Mouse (Mus musculus): ENCODE results near the gene Man2b2.

The Man2b2 gene

DNA sequence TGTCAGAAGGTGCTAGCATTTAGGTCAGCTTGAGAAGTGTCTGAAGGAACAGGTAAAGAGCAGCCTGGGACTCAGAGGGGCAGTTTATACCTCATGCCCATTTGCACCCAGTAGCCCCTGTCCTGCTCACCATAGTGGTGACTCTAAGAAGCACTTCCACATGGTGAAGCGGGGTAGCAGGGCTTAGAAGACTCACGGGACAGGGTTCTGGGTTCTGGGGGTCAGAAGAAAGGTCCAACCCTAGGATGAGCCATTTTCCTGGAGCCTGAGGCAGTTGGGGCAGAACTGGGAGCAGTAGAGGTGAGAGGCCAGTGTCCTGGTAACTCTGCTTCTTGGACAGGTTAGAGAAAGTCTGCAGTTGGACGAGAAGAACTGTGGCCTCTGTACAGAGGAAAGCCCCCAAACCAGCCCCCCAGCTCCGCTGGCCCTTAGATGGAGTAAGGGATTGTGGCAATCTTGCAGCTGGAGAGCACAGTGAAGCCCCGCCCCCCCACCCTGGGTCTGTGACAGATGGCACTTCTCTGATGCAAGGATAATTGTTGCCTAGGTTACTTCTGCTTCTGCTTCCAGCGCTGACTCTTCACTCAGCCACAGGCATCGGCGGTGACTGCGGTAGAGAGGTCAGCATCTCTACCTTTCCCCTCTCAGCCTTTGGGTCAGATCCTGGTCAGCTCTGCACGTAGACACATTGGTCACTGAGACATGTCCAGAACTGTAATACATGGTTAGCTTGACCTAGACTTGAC lies 63.3 kb downstream of the Man2b2 start:
- DNase-seq (ENCODE audit: low spot score) = no peak

DNA sequence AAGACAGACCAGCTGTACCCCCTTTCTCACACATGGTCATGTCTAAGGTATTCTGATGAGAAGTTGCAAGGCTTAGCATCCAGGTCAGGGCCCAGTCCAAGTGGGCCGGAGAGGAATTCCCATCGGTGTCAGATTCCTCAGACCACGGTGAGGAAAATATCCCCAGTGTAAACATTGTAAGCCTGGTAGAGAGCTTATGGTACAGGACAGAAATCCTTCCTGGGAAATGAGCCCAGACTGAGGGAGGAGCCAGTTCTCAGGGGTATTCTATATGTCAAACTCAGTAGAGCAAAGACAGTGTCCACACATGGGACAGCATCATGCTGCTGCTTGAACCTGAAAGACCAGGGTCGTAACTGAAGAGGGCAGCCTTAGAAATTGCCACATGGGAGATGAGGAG lies 70.6 kb downstream of the Man2b2 start:
- DNase-seq (ENCODE audit: low spot score) = no peak

DNA sequence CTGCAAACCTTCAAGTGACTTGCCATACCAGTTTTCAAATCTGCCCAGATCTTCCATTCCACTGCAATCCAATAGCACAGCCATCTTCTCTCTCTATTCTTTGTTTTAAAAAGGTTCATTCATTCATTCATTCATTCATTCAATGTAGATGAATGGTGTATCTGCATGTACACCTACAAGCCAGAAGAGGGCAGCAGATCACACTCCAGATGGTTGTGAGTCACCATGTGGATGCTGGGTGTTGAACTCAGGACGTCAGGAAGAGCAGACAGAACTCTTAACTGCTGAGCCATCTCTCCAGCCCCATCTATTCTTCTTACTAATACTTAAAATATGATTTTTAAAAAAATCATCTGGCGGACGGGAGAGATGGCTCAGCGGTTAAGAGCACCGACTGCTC lies 73.4 kb downstream of the Man2b2 start:
- DNase-seq (ENCODE audit: low spot score) = no peak

Data from c-Kit-positive CD71-positive TER-119-positive erythroid progenitor cells, embryonic 14.5 days (primary cell).